Mouse (Mus musculus) heart, embryonic 12.5 days (tissue): ENCODE measurements around the gene Thap11. TPM values are rescaled to one million over a fixed set of nuclear protein-coding genes. Genes with fewer than 3 reads are reported as not detected.
A peak's percentile ranks its signal among the peaks of the same experiment; 100 is the strongest.

Experiments used
- ATAC-seq: fragments of 200-750 bp; cut with Nextera tagmentation; 2 replicates; pipeline ENCODE4 v1.8.0; 2017; ENCODE audit warnings: moderate TSS enrichment, moderate library complexity; ENCODE audit not compliant: insufficient number of reproducible peaks, low FRiP score
- H3K27ac ChIP-seq: fragments of 300-500 bp; sonication (generic); 2 replicates; pipeline ENCODE4 v1.5.1; 2016; ENCODE audit warnings: mild to moderate bottlenecking, moderate library complexity; ENCODE audit not compliant: poor library complexity, severe bottlenecking
- H3K27me3 ChIP-seq: fragments of 300-500 bp; sonication (generic); replicated peaks from 2 replicates; pipeline ENCODE4 v1.6.1; 2016; ENCODE audit warnings: mild to moderate bottlenecking, moderate library complexity
- H3K36me3 ChIP-seq: fragments of 300-500 bp; sonication (generic); 2 replicates; pipeline ENCODE4 v1.6.1; 2016; ENCODE audit warnings: mild to moderate bottlenecking, moderate library complexity
- H3K4me1 ChIP-seq: fragments of 300-500 bp; sonication (generic); replicated peaks from 2 replicates; pipeline ENCODE4 v1.6.1; 2016; ENCODE audit warnings: mild to moderate bottlenecking
- H3K4me2 ChIP-seq: fragments of 300-500 bp; sonication (generic); 2 replicates; pipeline ENCODE4 v1.6.1; 2016; ENCODE audit warnings: mild to moderate bottlenecking, moderate library complexity
- H3K4me3 ChIP-seq: fragments of 300-500 bp; sonication (generic); 2 replicates; pipeline ENCODE4 v1.5.1; 2016; ENCODE audit warnings: mild to moderate bottlenecking
- H3K9ac ChIP-seq: fragments of 300-500 bp; sonication (generic); 2 replicates; pipeline ENCODE4 v1.6.1; 2016; ENCODE audit warnings: mild to moderate bottlenecking, moderate library complexity
- H3K9me3 ChIP-seq: fragments of 300-500 bp; sonication (generic); replicated peaks from 2 replicates; pipeline ENCODE4 v1.6.1; 2016; ENCODE audit warnings: mild to moderate bottlenecking, moderate library complexity
- WGBS: fragments of 180-500 bp; shearing (Covaris S2); methylation state at CpG from one replicate; pipeline ENCODE4 v1.1.7; 2016; 5-methylcytosine and 5-hydroxymethylcytosine counted together
- polyA plus RNA-seq: library from polyadenylated mRNA; unstranded; fragments of >200 nt; fragmentation: Nextera tagmentation; extraction: Ambion mirVana; gene quantifications from 2 replicates; pipeline ENCODE4 v1.2.1, GENCODE M21; 2016

Gene Thap11
- 53.8 and 59.3 TPM in 2 replicates for polyA plus RNA-seq

- peak; percentile 92 for ATAC-seq
- under 1% methylated on average over 43 of the region's 43 CpGs for WGBS
- H3K9me3 ChIP-seq: no peaks in the 10 kb centered on the region
- H3K4me1 ChIP-seq: peaks cover 39% of the 10 kb centered on the region
- H3K4me3 ChIP-seq: peak within 1 kb of the TSS; percentile 84
- H3K27ac ChIP-seq: peak within 1 kb of the TSS; percentile 81
- no peaks in the 10 kb centered on the region for H3K27me3 ChIP-seq
- H3K36me3 ChIP-seq: peaks cover 14% of the 10 kb centered on the region; the same call in 1 of the 2 replicates
- H3K4me2 ChIP-seq: peak within 1 kb of the TSS; percentile 97
- H3K9ac ChIP-seq: peak within 1 kb of the TSS; percentile 92
Observed at GRCm38 (mm10) chr8:105854715-105855216, at the start of gene Thap11. Gene Thap11 (plus strand): TSS chr8:105855132.

GRCm38 (mm10) chr8:105805346-105805745, 49.6 kb upstream of the Thap11 start:
- Histone ChIP-seq H3K27ac (no peak overlapping the region), H3K36me3 (peaks cover 11% of the 10 kb centered on the region), H3K9ac (no peak overlapping the region), H3K4me1 (peaks cover 36% of the 10 kb centered on the region), H3K27me3 (no peaks in the 10 kb centered on the region), H3K9me3 (no peaks in the 10 kb centered on the region), H3K4me3 (no peak overlapping the region), H3K4me2 (no peak overlapping the region)
- ATAC-seq: no peak
- WGBS: 80% methylated on average over 3 of the region's 3 CpGs

GRCm38 (mm10) chr8:105805964-105806363, 49.0 kb upstream of the Thap11 start:
- H3K36me3 ChIP-seq: peaks cover 12% of the 10 kb centered on the region
- no peak overlapping the region for H3K9ac ChIP-seq
- no peaks in the 10 kb centered on the region for H3K9me3 ChIP-seq
- peaks cover 37% of the 10 kb centered on the region for H3K4me1 ChIP-seq
- H3K4me2 ChIP-seq: no peak overlapping the region
- no peaks in the 10 kb centered on the region for H3K27me3 ChIP-seq
- no peak overlapping the region for H3K27ac ChIP-seq
- ATAC-seq: no peak
- H3K4me3 ChIP-seq: no peak overlapping the region
- 76% methylated on average over 1 of the region's 1 CpGs for WGBS

DNA sequence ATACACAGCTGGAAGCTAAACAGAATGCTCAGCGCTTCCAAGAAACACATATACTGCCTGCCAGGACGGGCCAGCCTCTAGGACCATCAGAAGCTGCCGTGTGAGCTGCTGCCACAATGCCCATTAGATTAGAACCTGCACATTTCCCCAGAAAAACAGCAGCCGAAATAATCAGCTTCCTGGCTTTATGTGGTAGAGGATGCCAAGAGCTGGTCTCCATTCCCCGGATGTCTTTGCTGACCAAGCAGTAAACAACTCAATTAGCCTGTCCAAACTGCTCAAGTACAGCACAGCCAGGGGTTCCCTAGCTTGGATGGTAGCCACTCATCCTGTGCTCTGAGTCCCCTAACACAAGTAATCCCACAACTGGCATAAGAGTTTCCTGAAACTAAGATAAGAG, 47.2 kb upstream of the Thap11 start:
- peaks cover 19% of the 10 kb centered on the region for H3K36me3 ChIP-seq
- no peak for ATAC-seq
- H3K4me2 ChIP-seq: no peak overlapping the region

GRCm38 (mm10) chr8:105808480-105808879, 46.5 kb upstream of the Thap11 start:
- Histone ChIP-seq H3K4me3 (no peak overlapping the region), H3K27me3 (no peaks in the 10 kb centered on the region), H3K9ac (no peak overlapping the region), H3K4me2 (no peak overlapping the region), H3K9me3 (no peaks in the 10 kb centered on the region), H3K36me3 (peaks cover 19% of the 10 kb centered on the region), H3K4me1 (peaks cover 45% of the 10 kb centered on the region), H3K27ac (no peak overlapping the region)
- ATAC-seq: no peak
- WGBS: 85% methylated on average over 2 of the region's 2 CpGs

More for the DNA sequence above, 47.2 kb upstream of the Thap11 start:
- H3K4me3 ChIP-seq: no peak overlapping the region
- no peaks in the 10 kb centered on the region for H3K27me3 ChIP-seq
- H3K9ac ChIP-seq: no peak overlapping the region
- H3K4me1 ChIP-seq: peaks cover 45% of the 10 kb centered on the region
- H3K27ac ChIP-seq: peak overlapping the region; percentile 13
- H3K9me3 ChIP-seq: no peaks in the 10 kb centered on the region
- WGBS: 77% methylated on average over 5 of the region's 5 CpGs

GRCm38 (mm10) chr8:105810245-105810786, 44.6 kb upstream of the Thap11 start:
- Histone ChIP-seq H3K4me2 (no peak overlapping the region), H3K27ac (peak overlapping the region; percentile 12; the same call in 1 of the 2 replicates), H3K36me3 (peaks cover 13% of the 10 kb centered on the region), H3K9ac (no peak overlapping the region), H3K4me3 (no peak overlapping the region), H3K27me3 (no peaks in the 10 kb centered on the region), H3K9me3 (no peaks in the 10 kb centered on the region), H3K4me1 (peaks cover 49% of the 10 kb centered on the region)
- no peak for ATAC-seq
- 68% methylated on average over 6 of the region's 6 CpGs for WGBS

GRCm38 (mm10) chr8:105811061-105811460, 43.9 kb upstream of the Thap11 start:
- Histone ChIP-seq H3K27ac (peak overlapping the region; percentile 30; the same call in 1 of the 2 replicates), H3K9me3 (no peaks in the 10 kb centered on the region), H3K9ac (no peak overlapping the region), H3K4me3 (no peak overlapping the region), H3K27me3 (no peaks in the 10 kb centered on the region), H3K4me2 (no peak overlapping the region), H3K4me1 (peaks cover 45% of the 10 kb centered on the region), H3K36me3 (peaks cover 18% of the 10 kb centered on the region)
- 67% methylated on average over 10 of the region's 10 CpGs for WGBS
- ATAC-seq: no peak

GRCm38 (mm10) chr8:105811543-105811942, 43.4 kb upstream of the Thap11 start:
- H3K27ac ChIP-seq: peak overlapping the region; percentile 30; the same call in 1 of the 2 replicates
- WGBS: 50% methylated on average over 3 of the region's 3 CpGs
- peaks cover 45% of the 10 kb centered on the region for H3K4me1 ChIP-seq
- no peak overlapping the region for H3K4me3 ChIP-seq
- no peak overlapping the region for H3K9ac ChIP-seq
- no peak overlapping the region for H3K4me2 ChIP-seq
- H3K9me3 ChIP-seq: no peaks in the 10 kb centered on the region
- H3K27me3 ChIP-seq: no peaks in the 10 kb centered on the region
- no peak for ATAC-seq
- H3K36me3 ChIP-seq: peaks cover 18% of the 10 kb centered on the region

GRCm38 (mm10) chr8:105812511-105812910, 42.4 kb upstream of the Thap11 start:
- H3K4me2 ChIP-seq: no peak overlapping the region
- ATAC-seq: no peak
- no peaks in the 10 kb centered on the region for H3K27me3 ChIP-seq
- H3K4me1 ChIP-seq: peaks cover 42% of the 10 kb centered on the region
- peaks cover 21% of the 10 kb centered on the region for H3K36me3 ChIP-seq
- no peak overlapping the region for H3K4me3 ChIP-seq
- no peak overlapping the region for H3K27ac ChIP-seq
- no peaks in the 10 kb centered on the region for H3K9me3 ChIP-seq
- H3K9ac ChIP-seq: no peak overlapping the region
- 80% methylated on average over 5 of the region's 5 CpGs for WGBS

DNA sequence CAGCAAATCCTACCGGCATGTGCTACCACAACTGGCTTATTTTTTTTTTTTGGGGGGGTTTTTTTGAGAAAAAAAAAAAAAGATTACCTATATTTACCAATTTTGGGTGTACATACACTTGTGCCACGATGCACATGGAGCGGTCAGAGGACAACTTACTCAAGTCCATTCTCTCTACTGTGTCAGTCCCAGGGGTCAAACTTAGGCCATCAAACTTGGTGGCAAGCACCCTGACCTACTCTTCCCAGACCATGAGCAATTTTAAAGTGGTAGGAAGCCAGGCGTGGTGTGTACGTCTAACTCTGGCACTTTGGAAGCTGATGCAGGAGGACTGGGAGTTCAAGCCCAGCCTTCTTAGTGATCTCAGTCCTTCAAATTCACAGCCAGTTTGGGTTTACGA, 41.7 kb upstream of the Thap11 start:
- H3K4me1 ChIP-seq: peaks cover 36% of the 10 kb centered on the region
- H3K27me3 ChIP-seq: no peaks in the 10 kb centered on the region
- H3K27ac ChIP-seq: no peak overlapping the region
- peaks cover 23% of the 10 kb centered on the region for H3K36me3 ChIP-seq
- H3K4me3 ChIP-seq: no peak overlapping the region
- H3K9ac ChIP-seq: no peak overlapping the region
- WGBS: 92% methylated on average over 6 of the region's 6 CpGs
- no peaks in the 10 kb centered on the region for H3K9me3 ChIP-seq
- no peak for ATAC-seq
- no peak overlapping the region for H3K4me2 ChIP-seq

DNA sequence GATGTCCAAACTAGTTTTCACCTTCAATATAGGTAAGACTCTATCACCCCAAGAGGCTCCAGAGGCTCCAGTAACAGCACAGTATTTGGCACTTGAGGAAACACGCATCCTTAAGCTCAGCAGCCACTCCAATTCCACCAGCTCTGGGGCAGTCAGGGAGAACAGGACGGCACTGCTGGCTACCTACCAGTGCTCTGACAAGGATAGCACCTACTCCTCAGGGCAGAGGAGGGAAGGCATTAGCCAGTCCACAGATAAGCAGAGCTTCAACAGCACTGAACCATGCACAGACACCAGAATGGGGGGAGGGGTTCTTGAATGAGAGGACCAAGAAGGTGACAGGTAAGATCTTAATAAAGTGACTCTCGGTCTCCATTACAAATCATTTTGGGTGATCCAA, 35.3 kb upstream of the Thap11 start:
- ATAC-seq: peak; percentile 38; the same call in 1 of the 2 replicates
- Histone ChIP-seq H3K9me3 (no peaks in the 10 kb centered on the region), H3K27me3 (no peaks in the 10 kb centered on the region), H3K4me3 (no peak overlapping the region), H3K4me2 (no peak overlapping the region), H3K9ac (no peak overlapping the region), H3K4me1 (peaks cover 14% of the 10 kb centered on the region), H3K36me3 (peaks cover 60% of the 10 kb centered on the region), H3K27ac (no peak overlapping the region)
- WGBS: 77% methylated on average over 3 of the region's 3 CpGs

GRCm38 (mm10) chr8:105820925-105821324, 34.0 kb upstream of the Thap11 start:
- peaks cover 23% of the 10 kb centered on the region for H3K4me1 ChIP-seq
- 80% methylated on average over 1 of the region's 1 CpGs for WGBS

More at GRCm38 (mm10) chr8:105820925-105821324, 34.0 kb upstream of the Thap11 start:
- peak overlapping the region; percentile 47 for H3K9ac ChIP-seq
- no peak overlapping the region for H3K4me3 ChIP-seq
- peak overlapping the region; percentile 62 for H3K27ac ChIP-seq
- no peaks in the 10 kb centered on the region for H3K9me3 ChIP-seq
- H3K27me3 ChIP-seq: no peaks in the 10 kb centered on the region
- peaks cover 61% of the 10 kb centered on the region for H3K36me3 ChIP-seq
- peak overlapping the region; percentile 43 for H3K4me2 ChIP-seq
- peak; percentile 95 for ATAC-seq
